Mouse (Mus musculus): ENCODE results near the gene Cpne2. TPM values are rescaled to one million over a fixed set of nuclear protein-coding genes. Genes with fewer than 3 reads are reported as not detected.
A peak's percentile ranks its signal among the peaks of the same experiment; 100 is the strongest.

Gene Cpne2
- polyA plus RNA-seq (2014; fragmentation: Nextera tagmentation; extraction: Ambion mirVana): 9.8 and 10.2 TPM in 2 replicates

DNA sequence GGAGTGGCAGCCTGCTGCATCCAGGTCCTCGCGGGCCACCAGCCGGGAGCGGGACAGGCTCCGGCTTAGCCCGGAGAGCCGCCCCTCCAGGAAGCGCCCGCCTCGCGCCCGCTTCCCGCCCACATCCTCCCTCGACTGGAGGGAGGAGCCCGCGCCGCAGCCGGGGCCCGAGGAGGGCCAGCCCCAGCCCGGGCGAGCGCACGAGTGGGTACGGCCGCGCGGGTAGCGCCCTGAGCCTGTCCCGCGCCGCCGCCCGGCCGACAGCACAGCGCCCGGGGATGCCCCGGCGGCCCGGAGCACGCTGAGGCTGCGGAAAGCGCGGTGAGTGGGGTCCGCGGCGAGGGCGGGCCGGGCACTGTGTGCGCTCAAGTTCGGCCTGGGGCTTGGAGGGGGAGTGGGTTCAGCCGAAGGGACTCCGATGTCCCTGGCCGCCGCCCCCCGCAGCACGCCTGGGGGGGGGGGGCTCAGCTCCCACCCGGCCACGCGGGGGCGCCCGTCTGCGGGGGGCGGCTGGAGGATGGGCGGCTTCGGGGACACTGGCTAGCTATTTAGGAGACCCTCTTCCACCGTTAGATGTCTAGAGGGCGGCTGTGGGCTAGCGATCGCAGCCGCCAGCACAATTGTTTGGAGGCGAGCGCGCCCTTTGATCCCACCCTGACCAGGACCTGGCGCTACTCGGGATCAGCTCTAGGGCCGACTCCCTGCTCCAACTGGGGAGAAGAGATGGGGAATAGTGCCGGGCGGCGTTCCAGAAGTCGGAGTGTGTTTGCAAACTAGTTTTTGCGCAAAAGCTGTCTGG lies at the start of gene Cpne2:
Gene Cpne2, plus strand, starts transcription at position 118 of the 799 bp plus-strand sequence.
- DNase-seq (ENCODE audit: low spot score): peak; percentile 77
- H3K9me3 ChIP-seq (ENCODE audit: control insufficient read depth, low read length): no peaks in the 10 kb centered on the region
- ATAC-seq (replicated peaks; ENCODE audit: low FRiP score, low TSS enrichment, low read depth): peak; percentile 86
- under 1% methylated on average over 78 of the region's 81 CpGs for whole genome bisulfite sequencing
- H3K4me2 ChIP-seq (ENCODE audit: low read length): peak within 1 kb of the TSS; percentile 87
- H3K9ac ChIP-seq (ENCODE audit: low read length): peak within 1 kb of the TSS; percentile 66
- H3K27me3 ChIP-seq (replicated peaks; ENCODE audit: control insufficient read depth, insufficient read depth, low read length): peaks cover 26% of the 10 kb centered on the region
- 0 out of 2 replicates have a peak, but pooled peaks cover 3% of the 10 kb centered on the region for H3K4me1 ChIP-seq (replicated peaks; ENCODE audit: control insufficient read depth, insufficient read depth, low read length)
- H3K36me3 ChIP-seq (ENCODE audit: control insufficient read depth, insufficient read depth, low read length): no peaks in the 10 kb centered on the region
- H3K27ac ChIP-seq (ENCODE audit: low read depth): no peak within 1 kb of the TSS
- peak within 1 kb of the TSS; percentile 68 for H3K4me3 ChIP-seq (ENCODE audit: low read depth, low read length)

DNA sequence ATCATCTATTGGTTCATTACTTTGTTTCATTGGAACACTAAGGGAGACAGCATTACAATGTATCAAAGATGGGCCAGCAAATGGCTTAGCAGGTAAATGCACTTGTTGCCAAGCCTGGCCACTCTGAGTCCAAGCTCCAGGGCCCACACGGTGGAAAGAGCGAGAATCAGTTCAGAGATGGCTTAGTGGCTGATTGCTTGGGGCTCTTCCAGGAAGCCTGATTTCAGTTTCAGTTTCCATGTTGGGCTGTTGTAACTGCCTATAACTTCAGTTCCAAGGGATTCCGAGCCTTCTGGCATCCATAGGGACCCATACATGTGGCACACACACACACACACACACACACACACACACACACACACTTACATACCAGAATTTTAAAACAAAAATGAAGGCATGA lies 47.5 kb upstream of the Cpne2 start:
- no peaks in the 10 kb centered on the region for H3K36me3 ChIP-seq (ENCODE audit: control insufficient read depth, insufficient read depth, low read length)
- ATAC-seq (replicated peaks; ENCODE audit: low FRiP score, low TSS enrichment, low read depth) (no peak), DNase-seq (ENCODE audit: low spot score) (no peak)
- no peak overlapping the region for H3K4me2 ChIP-seq (ENCODE audit: low read length)
- no peak overlapping the region for H3K9ac ChIP-seq (ENCODE audit: low read length)
- H3K9me3 ChIP-seq (ENCODE audit: control insufficient read depth, low read length): no peaks in the 10 kb centered on the region
- H3K4me1 ChIP-seq (replicated peaks; ENCODE audit: control insufficient read depth, insufficient read depth, low read length): no peaks in the 10 kb centered on the region
- H3K27me3 ChIP-seq (replicated peaks; ENCODE audit: control insufficient read depth, insufficient read depth, low read length): no peaks in the 10 kb centered on the region
- no peak overlapping the region for H3K4me3 ChIP-seq (ENCODE audit: low read depth, low read length)
- WGBS: 86% methylated on average over 3 of the region's 3 CpGs
- no peak overlapping the region for H3K27ac ChIP-seq (ENCODE audit: low read depth)

DNA sequence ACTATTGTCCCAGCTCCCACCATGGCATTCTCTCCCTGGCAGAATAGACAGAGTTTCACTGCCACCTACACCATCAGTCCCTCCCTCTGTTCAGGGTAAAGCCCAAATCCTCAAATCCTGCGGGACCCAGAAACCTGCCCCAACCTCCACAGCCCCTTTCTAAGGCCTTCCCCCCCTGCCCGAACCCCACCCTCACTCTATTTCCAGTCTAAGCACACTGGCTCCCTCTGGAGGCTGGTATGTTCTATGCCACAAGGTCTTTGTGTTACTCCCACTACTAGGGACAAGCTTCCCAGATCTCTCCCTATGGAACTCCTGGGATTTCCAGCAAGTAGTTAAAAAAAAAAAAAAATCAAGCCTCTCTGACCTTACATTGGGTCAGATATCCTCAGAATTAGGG lies 46.9 kb upstream of the Cpne2 start:
- ATAC-seq (replicated peaks; ENCODE audit: low FRiP score, low TSS enrichment, low read depth): no peak
- WGBS: 22% methylated on average over 2 of the region's 2 CpGs

DNA sequence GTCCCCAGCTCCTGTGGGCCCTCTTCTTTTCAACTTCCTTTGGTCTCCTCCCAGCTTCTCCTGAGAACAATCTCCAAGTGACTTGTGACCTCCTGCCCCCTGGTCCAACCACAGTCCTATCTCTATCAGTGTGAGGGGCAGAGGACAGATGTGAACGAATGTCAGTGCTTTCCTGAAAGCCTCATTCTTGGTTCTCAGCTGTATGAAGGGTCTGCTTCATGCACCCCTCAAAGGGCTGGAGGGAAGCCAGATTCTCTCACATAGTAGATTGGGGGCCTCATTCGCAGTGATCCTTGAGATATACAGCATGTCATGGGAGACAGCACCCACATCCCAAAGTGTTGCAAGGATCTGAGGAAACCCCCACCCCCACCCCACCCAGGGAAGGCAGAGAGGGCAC lies 44.8 kb upstream of the Cpne2 start:
- no peak overlapping the region for H3K27ac ChIP-seq (ENCODE audit: low read depth)
- no peaks in the 10 kb centered on the region for H3K36me3 ChIP-seq (ENCODE audit: control insufficient read depth, insufficient read depth, low read length)
- no peaks in the 10 kb centered on the region for H3K27me3 ChIP-seq (replicated peaks; ENCODE audit: control insufficient read depth, insufficient read depth, low read length)
- DNase-seq (ENCODE audit: low spot score) (no peak), ATAC-seq (replicated peaks; ENCODE audit: low FRiP score, low TSS enrichment, low read depth) (no peak)
- no peaks in the 10 kb centered on the region for H3K9me3 ChIP-seq (ENCODE audit: control insufficient read depth, low read length)
- no peak overlapping the region for H3K4me3 ChIP-seq (ENCODE audit: low read depth, low read length)
- no peak overlapping the region for H3K9ac ChIP-seq (ENCODE audit: low read length)
- 51% methylated on average over 2 of the region's 2 CpGs for WGBS
- no peaks in the 10 kb centered on the region for H3K4me1 ChIP-seq (replicated peaks; ENCODE audit: control insufficient read depth, insufficient read depth, low read length)
- no peak overlapping the region for H3K4me2 ChIP-seq (ENCODE audit: low read length)

More for the DNA sequence above, 46.9 kb upstream of the Cpne2 start:
- no peak for DNase-seq (ENCODE audit: low spot score)
- no peak overlapping the region for H3K4me3 ChIP-seq (ENCODE audit: low read depth, low read length)
- H3K4me1 ChIP-seq (replicated peaks; ENCODE audit: control insufficient read depth, insufficient read depth, low read length): no peaks in the 10 kb centered on the region
- no peaks in the 10 kb centered on the region for H3K36me3 ChIP-seq (ENCODE audit: control insufficient read depth, insufficient read depth, low read length)
- no peak overlapping the region for H3K27ac ChIP-seq (ENCODE audit: low read depth)
- no peak overlapping the region for H3K9ac ChIP-seq (ENCODE audit: low read length)
- no peaks in the 10 kb centered on the region for H3K27me3 ChIP-seq (replicated peaks; ENCODE audit: control insufficient read depth, insufficient read depth, low read length)
- no peaks in the 10 kb centered on the region for H3K9me3 ChIP-seq (ENCODE audit: control insufficient read depth, low read length)
- H3K4me2 ChIP-seq (ENCODE audit: low read length): no peak overlapping the region

DNA sequence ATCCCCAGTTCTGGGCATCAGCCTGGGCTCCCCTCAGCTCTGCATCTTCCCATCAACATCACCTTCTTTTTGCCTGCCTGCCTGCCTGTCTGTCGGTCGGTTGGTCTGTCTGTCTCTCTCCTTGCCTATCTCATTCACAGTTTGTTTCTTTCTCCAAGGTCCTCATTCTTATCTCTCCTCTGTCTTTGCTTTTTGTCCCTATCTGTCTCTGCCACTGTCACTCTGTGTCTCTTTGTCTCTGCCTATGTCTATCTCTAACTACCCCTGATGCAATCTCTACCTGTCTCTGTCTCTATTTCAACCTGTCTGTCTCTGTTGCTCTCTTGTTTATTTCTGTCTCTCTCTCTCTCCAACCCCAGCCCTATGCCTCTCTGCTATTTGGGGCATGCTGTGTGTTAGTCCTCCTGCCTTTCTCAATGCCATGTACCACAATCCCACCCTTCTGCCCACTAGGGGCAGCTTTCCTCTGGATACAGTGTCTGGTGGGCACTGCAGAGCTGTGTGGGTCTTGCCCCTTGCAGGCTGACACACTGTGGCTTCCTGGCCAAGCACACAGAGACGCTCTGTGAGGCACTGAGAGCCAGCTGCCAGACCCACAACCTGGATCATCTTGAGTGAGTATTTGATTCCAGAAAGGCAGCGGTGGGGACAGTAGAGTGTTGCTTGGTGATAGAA lies 42.8 kb upstream of the Cpne2 start:
- ATAC-seq (replicated peaks; ENCODE audit: low FRiP score, low TSS enrichment, low read depth) (no peak), DNase-seq (ENCODE audit: low spot score) (no peak)
- no peak overlapping the region for H3K4me3 ChIP-seq (ENCODE audit: low read depth, low read length)
- no peaks in the 10 kb centered on the region for H3K9me3 ChIP-seq (ENCODE audit: control insufficient read depth, low read length)
- H3K9ac ChIP-seq (ENCODE audit: low read length): no peak overlapping the region
- WGBS: 67% methylated on average over 4 of the region's 4 CpGs
- H3K4me1 ChIP-seq (replicated peaks; ENCODE audit: control insufficient read depth, insufficient read depth, low read length): no peaks in the 10 kb centered on the region
- no peak overlapping the region for H3K27ac ChIP-seq (ENCODE audit: low read depth)
- H3K4me2 ChIP-seq (ENCODE audit: low read length): no peak overlapping the region
- H3K36me3 ChIP-seq (ENCODE audit: control insufficient read depth, insufficient read depth, low read length): no peaks in the 10 kb centered on the region
- H3K27me3 ChIP-seq (replicated peaks; ENCODE audit: control insufficient read depth, insufficient read depth, low read length): no peaks in the 10 kb centered on the region

DNA sequence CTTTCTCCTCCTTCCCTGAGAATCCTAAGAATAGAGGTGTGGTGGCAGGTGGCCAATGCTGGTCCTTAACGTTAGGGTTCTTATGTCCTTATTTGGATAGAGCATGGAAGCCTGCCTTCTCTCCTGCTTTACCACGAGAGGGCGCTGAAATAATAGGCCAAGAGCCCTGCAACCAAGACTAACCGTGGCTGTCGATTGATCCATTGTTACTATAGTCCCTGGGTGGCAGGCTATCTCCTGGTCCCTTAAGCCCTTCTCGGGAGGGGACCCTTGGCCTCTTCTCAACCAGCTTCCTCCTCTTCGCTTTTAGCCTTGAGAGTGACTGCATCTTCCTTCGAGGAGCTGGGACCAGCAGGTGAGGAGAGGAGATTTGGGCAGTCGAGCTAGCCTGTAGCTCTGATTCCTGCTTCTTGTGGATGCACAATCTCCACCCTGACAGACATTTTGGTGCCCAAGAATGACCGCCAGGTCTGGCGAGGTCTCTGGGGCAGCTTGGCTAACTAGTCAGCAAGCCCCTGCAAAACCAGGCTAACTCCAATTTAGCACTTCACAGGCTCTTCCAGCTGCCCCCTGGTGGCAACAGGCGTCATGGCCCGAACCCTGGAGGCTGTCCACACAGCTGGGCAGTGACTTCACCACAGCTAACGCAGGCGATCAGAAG lies 40.6 kb upstream of the Cpne2 start:
- Histone ChIP-seq H3K36me3 (ENCODE audit: control insufficient read depth, insufficient read depth, low read length) (no peaks in the 10 kb centered on the region), H3K27ac (ENCODE audit: low read depth) (no peak overlapping the region), H3K9me3 (ENCODE audit: control insufficient read depth, low read length) (no peaks in the 10 kb centered on the region), H3K4me2 (ENCODE audit: low read length) (peak overlapping the region; percentile 51), H3K27me3 (replicated peaks; ENCODE audit: control insufficient read depth, insufficient read depth, low read length) (no peaks in the 10 kb centered on the region), H3K9ac (ENCODE audit: low read length) (peak overlapping the region; percentile 25; the same call in 1 of the 2 replicates), H3K4me3 (ENCODE audit: low read depth, low read length) (peak overlapping the region; percentile 19; the same call in 1 of the 2 replicates), H3K4me1 (replicated peaks; ENCODE audit: control insufficient read depth, insufficient read depth, low read length) (no peaks in the 10 kb centered on the region)
- 5% methylated on average over 15 of the region's 15 CpGs for WGBS
- DNase-seq (ENCODE audit: low spot score) (peak; percentile 88), ATAC-seq (replicated peaks; ENCODE audit: low FRiP score, low TSS enrichment, low read depth) (peak; percentile 86)

DNA sequence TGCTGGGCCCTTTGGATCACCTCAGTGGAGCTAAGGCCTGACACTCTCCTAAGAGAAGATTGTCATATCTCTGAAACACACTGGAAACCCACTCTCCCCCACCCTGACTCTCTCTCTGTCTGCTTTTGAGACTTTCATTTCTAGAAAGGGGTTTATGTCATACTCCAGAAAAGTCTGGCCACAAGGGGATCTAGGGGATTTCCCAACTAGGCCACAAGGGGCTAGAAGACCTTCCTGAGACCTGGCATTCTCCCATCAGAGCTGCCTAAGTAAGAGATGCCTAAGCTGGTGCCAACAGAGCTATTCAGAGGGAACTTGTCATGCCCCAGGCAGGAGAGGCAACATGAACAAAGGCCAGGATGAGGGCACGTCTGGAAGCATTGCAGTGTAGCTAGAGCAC lies 39.5 kb upstream of the Cpne2 start:
- ATAC-seq (replicated peaks; ENCODE audit: low FRiP score, low TSS enrichment, low read depth): no peak
- H3K9ac ChIP-seq (ENCODE audit: low read length): no peak overlapping the region
- H3K4me1 ChIP-seq (replicated peaks; ENCODE audit: control insufficient read depth, insufficient read depth, low read length): no peaks in the 10 kb centered on the region
- no peak overlapping the region for H3K27ac ChIP-seq (ENCODE audit: low read depth)
- no peaks in the 10 kb centered on the region for H3K27me3 ChIP-seq (replicated peaks; ENCODE audit: control insufficient read depth, insufficient read depth, low read length)
- WGBS: 45% methylated on average over 1 of the region's 1 CpGs
- H3K4me2 ChIP-seq (ENCODE audit: low read length): no peak overlapping the region
- DNase-seq (ENCODE audit: low spot score): no peak
- no peak overlapping the region for H3K4me3 ChIP-seq (ENCODE audit: low read depth, low read length)
- H3K9me3 ChIP-seq (ENCODE audit: control insufficient read depth, low read length): no peaks in the 10 kb centered on the region
- no peaks in the 10 kb centered on the region for H3K36me3 ChIP-seq (ENCODE audit: control insufficient read depth, insufficient read depth, low read length)

DNA sequence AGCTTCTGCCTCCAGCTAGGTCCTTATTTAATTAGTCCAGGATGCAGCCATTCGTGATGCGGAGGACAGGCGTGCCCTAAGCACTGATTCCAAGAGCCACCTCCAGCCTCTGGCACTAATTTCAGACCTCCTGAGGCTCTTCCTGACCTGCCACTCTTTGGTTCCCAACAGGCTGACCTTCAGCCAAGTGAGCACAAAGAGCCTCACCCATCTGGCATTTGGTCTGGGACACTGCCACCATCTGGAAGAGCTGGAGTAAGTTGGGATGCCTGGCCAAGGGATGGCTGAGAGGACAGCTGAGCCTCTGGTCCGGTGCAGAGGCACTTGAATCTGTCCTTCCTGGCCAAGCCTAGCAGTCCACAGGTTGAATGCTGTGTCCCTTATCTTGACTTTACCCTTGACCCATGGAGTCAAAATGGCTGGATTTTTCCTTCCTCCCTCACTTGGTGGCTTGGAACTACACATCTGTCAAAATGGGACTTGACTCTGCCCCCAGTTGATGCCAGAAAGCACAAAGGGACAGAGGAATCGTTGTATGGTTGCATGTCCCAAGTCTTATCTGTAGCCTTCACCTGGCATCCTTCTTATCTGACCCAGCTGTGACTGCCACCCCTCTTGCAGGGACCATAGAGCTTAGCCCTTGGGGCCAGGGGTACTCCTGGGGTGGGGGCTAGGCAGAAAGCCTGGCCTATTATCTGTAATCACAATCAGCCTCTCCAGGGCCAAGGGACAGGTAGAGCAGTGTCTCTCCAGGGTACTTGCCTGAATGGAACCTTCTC lies 17.2 kb upstream of the Cpne2 start:
- Histone ChIP-seq H3K4me3 (ENCODE audit: low read depth, low read length) (no peak overlapping the region), H3K9ac (ENCODE audit: low read length) (no peak overlapping the region), H3K27ac (ENCODE audit: low read depth) (no peak overlapping the region), H3K4me2 (ENCODE audit: low read length) (no peak overlapping the region), H3K9me3 (ENCODE audit: control insufficient read depth, low read length) (no peaks in the 10 kb centered on the region), H3K4me1 (replicated peaks; ENCODE audit: control insufficient read depth, insufficient read depth, low read length) (no peaks in the 10 kb centered on the region), H3K27me3 (replicated peaks; ENCODE audit: control insufficient read depth, insufficient read depth, low read length) (no peaks in the 10 kb centered on the region), H3K36me3 (ENCODE audit: control insufficient read depth, insufficient read depth, low read length) (no peaks in the 10 kb centered on the region)
- DNase-seq (ENCODE audit: low spot score): no peak
- ATAC-seq (replicated peaks; ENCODE audit: low FRiP score, low TSS enrichment, low read depth): no peak
- WGBS: 77% methylated on average over 5 of the region's 5 CpGs
